In genomic region chr11:115155053-115155634, GRCm38 (mm10) we compare ENCODE assay signal across 16 mouse cellular contexts. TPM values are rescaled to one million over a fixed set of nuclear protein-coding genes. Genes with fewer than 3 reads are reported as not detected.
DNase-seq lines count a peak whose midpoint lies in the region; ATAC-seq and TF ChIP-seq lines count a peak whose summit lies in the region.
"Had no signal": no experiment of that assay in that cellular context is flagged by ENCODE, and none has a peak within 500 bp of the region (broad histone marks: within the 10 kb centered on the region; RNA-seq: fewer than 3 reads in every experiment).

No protein-coding gene starts in this region.

- H3K27me3 ChIP-seq in heart, postnatal 0 days (ENCODE audit: control insufficient read depth, insufficient read depth, low read length): peaks cover 38% of the 10 kb centered on the region
- H3K27me3 ChIP-seq in liver, embryonic 13.5 days: peaks cover 37% of the 10 kb centered on the region
- 0 out of 2 replicates have a peak, but pooled peaks cover 6% of the 10 kb centered on the region for H3K27me3 ChIP-seq in lung, postnatal 0 days (replicated peaks; ENCODE audit: insufficient read depth, low read length)

- peak overlapping the region; percentile 1; the same call in 1 of the 2 replicates for H3K4me2 ChIP-seq in heart, postnatal 0 days (ENCODE audit: low read depth, low read length)
- peak overlapping the region; percentile 58 for H3K4me2 ChIP-seq in liver, embryonic 13.5 days
- H3K4me2 ChIP-seq in lung, postnatal 0 days (replicated peaks; ENCODE audit: low read depth, low read length): no peak overlapping the region
- H3K4me2 ChIP-seq: hindbrain, embryonic 15.5 days; stomach, embryonic 15.5 days had no signal

- H3K9me3 ChIP-seq in heart, postnatal 0 days (replicated peaks; ENCODE audit: control insufficient read depth, low read length): no peaks in the 10 kb centered on the region
- H3K9me3 ChIP-seq in liver, embryonic 13.5 days (replicated peaks): no peaks in the 10 kb centered on the region
- H3K9me3 ChIP-seq in lung, postnatal 0 days (ENCODE audit: low read length): no peaks in the 10 kb centered on the region
- H3K9me3 ChIP-seq: heart, embryonic 15.5 days; kidney, embryonic 15.5 days; limb, embryonic 15.5 days; stomach, embryonic 15.5 days had no signal

- no peak for TF ChIP-seq CTCF in heart, postnatal 0 days (IDR thresholded peaks at IDR 0.05; ENCODE audit: low read depth)
- TF ChIP-seq CTCF in lung, postnatal 0 days (IDR thresholded peaks at IDR 0.05): no peak

- no peaks in the 10 kb centered on the region for H3K36me3 ChIP-seq in heart, postnatal 0 days (replicated peaks; ENCODE audit: control insufficient read depth, insufficient read depth, low read length)
- no peaks in the 10 kb centered on the region for H3K36me3 ChIP-seq in liver, embryonic 13.5 days
- H3K36me3 ChIP-seq in lung, postnatal 0 days (ENCODE audit: insufficient read depth, low read length): no peaks in the 10 kb centered on the region
- H3K36me3 ChIP-seq: heart, embryonic 15.5 days; hindbrain, embryonic 15.5 days; kidney, embryonic 15.5 days; limb, embryonic 15.5 days; midbrain, embryonic 12.5 days; stomach, embryonic 15.5 days had no signal

- no peak overlapping the region for H3K4me3 ChIP-seq in heart, postnatal 0 days (ENCODE audit: low read depth, low read length)
- H3K4me3 ChIP-seq in liver, embryonic 13.5 days (replicated peaks): no peak overlapping the region
- no peak overlapping the region for H3K4me3 ChIP-seq in lung, postnatal 0 days (ENCODE audit: low read depth, low read length)
- H3K4me3 ChIP-seq: hindbrain, embryonic 15.5 days; midbrain, embryonic 12.5 days had no signal

- no peak overlapping the region for H3K27ac ChIP-seq in heart, postnatal 0 days (ENCODE audit: low read depth)
- H3K27ac ChIP-seq in liver, embryonic 13.5 days: no peak overlapping the region
- no peak overlapping the region for H3K27ac ChIP-seq in lung, postnatal 0 days (ENCODE audit: low read length)
- H3K27ac ChIP-seq: heart, embryonic 15.5 days; hindbrain, embryonic 15.5 days; kidney, embryonic 15.5 days; limb, embryonic 15.5 days; midbrain, embryonic 12.5 days; stomach, embryonic 15.5 days had no signal

- ATAC-seq in heart, postnatal 0 days (ENCODE audit: insufficient read depth, low read depth): no peak
- ATAC-seq in liver, embryonic 13.5 days (ENCODE audit: low read depth): no peak
- no peak for ATAC-seq in lung, postnatal 0 days

- H3K4me1 ChIP-seq in heart, postnatal 0 days (ENCODE audit: control insufficient read depth, insufficient read depth): no peaks in the 10 kb centered on the region
- H3K4me1 ChIP-seq in liver, embryonic 13.5 days (replicated peaks): peaks cover 54% of the 10 kb centered on the region
- peaks cover 7% of the 10 kb centered on the region; the same call in 1 of the 2 replicates for H3K4me1 ChIP-seq in lung, postnatal 0 days (ENCODE audit: insufficient read depth, low read depth, low read length)

- intact Hi-C loops in heart, postnatal 10 days (cut with DNase I): no loop called here

- no peak overlapping the region for H3K9ac ChIP-seq in heart, postnatal 0 days (replicated peaks; ENCODE audit: low read depth, low read length)
- no peak overlapping the region for H3K9ac ChIP-seq in liver, embryonic 13.5 days
- H3K9ac ChIP-seq in lung, postnatal 0 days (replicated peaks; ENCODE audit: low read depth): no peak overlapping the region
- H3K9ac ChIP-seq: heart, embryonic 15.5 days; hindbrain, embryonic 15.5 days; kidney, embryonic 15.5 days; limb, embryonic 15.5 days; midbrain, embryonic 12.5 days; stomach, embryonic 15.5 days had no signal

- WGBS in heart, postnatal 0 days: 3% methylated on average over 5 of the region's 5 CpGs
- WGBS in liver, embryonic 13.5 days (ENCODE audit: insufficient replicate concordance): 3% methylated on average over 5 of the region's 5 CpGs
- 7% methylated on average over 5 of the region's 5 CpGs for WGBS in lung, postnatal 0 days

- no peak for DNase-seq in heart, postnatal 0 days (ENCODE audit: low spot score)
- no peak for DNase-seq in heart, postnatal 10 days
- DNase-seq in T-cell, adult 2 months (ENCODE audit: low spot score): peak; percentile 50
- no peak for DNase-seq in liver, embryonic 13.5 days
- DNase-seq in thymus, postnatal 25 days: peak; percentile 75
- DNase-seq in frontal cortex, postnatal 25 days (ENCODE audit: low spot score in 2 of 2): no peak
- no peak for DNase-seq in lung, postnatal 0 days (ENCODE audit: low spot score)
- DNase-seq: adrenal gland, postnatal 14 days; embryo, embryonic 11 days; right cerebral cortex, postnatal 25 days had no signal

- no peak for TF ChIP-seq EP300 in heart, postnatal 0 days (IDR thresholded peaks at IDR 0.05; ENCODE audit: low read depth)
- TF ChIP-seq EP300 in lung, postnatal 0 days (IDR thresholded peaks at IDR 0.05): no peak

RNA-seq across cellular contexts. Expression of gene Slc9a3r1, which starts 8.0 kb away (rescaled TPM):
- total RNA-seq in heart, postnatal 0 days (2014; rRNA removed; ENCODE audit: low replicate concordance): 11.3 and 13.6 TPM in 2 replicates
- polyA plus RNA-seq in heart, postnatal 0 days (2015; fragmentation: Nextera tagmentation; extraction: Ambion mirVana): 12.3 and 14.2 TPM in 2 replicates
- total RNA-seq in heart, postnatal 10 days (2021): 10 to 100 TPM; 11.9 to 17.4 TPM
- polyA plus RNA-seq in liver, embryonic 13.5 days (2015; fragmentation: Nextera tagmentation; extraction: Ambion mirVana): 59.8 and 69.9 TPM in 2 replicates
- polyA plus RNA-seq in lung, postnatal 0 days (2015; fragmentation: Nextera tagmentation; extraction: Ambion mirVana): 56.9 and 71.2 TPM in 2 replicates

RNA-seq across cellular contexts. Expression of gene Cd300lf, which starts 21.4 kb away (rescaled TPM):
- total RNA-seq in heart, postnatal 0 days (2014; rRNA removed; ENCODE audit: low replicate concordance): 0.15 and 3.3 TPM in 2 replicates
- polyA plus RNA-seq in heart, postnatal 0 days (2015; fragmentation: Nextera tagmentation; extraction: Ambion mirVana): 0.63 and 0.96 TPM in 2 replicates
- total RNA-seq in heart, postnatal 10 days (2021): under 1 TPM; 0.15 to 0.48 TPM
- polyA plus RNA-seq in liver, embryonic 13.5 days (2015; fragmentation: Nextera tagmentation; extraction: Ambion mirVana): 0.97 TPM in 2 replicates
- 12.7 and 13.1 TPM in 2 replicates for polyA plus RNA-seq in lung, postnatal 0 days (2015; fragmentation: Nextera tagmentation; extraction: Ambion mirVana)

RNA-seq across cellular contexts. Expression of gene Tmem104, which starts 32.1 kb away (rescaled TPM):
- total RNA-seq in heart, postnatal 0 days (2014; rRNA removed; ENCODE audit: low replicate concordance): 4.1 and 9.0 TPM in 2 replicates
- 6.0 and 6.4 TPM in 2 replicates for polyA plus RNA-seq in heart, postnatal 0 days (2015; fragmentation: Nextera tagmentation; extraction: Ambion mirVana)
- 10 to 100 TPM; 10.9 TPM for total RNA-seq in heart, postnatal 10 days (2021)
- polyA plus RNA-seq in liver, embryonic 13.5 days (2015; fragmentation: Nextera tagmentation; extraction: Ambion mirVana): 5.1 and 6.8 TPM in 2 replicates
- polyA plus RNA-seq in lung, postnatal 0 days (2015; fragmentation: Nextera tagmentation; extraction: Ambion mirVana): 9.6 and 10.5 TPM in 2 replicates

RNA-seq across cellular contexts. Expression of gene Nat9, which starts 32.5 kb away (rescaled TPM):
- total RNA-seq in heart, postnatal 0 days (2014; rRNA removed; ENCODE audit: low replicate concordance): 7.7 and 8.0 TPM in 2 replicates
- 21.1 and 21.6 TPM in 2 replicates for polyA plus RNA-seq in heart, postnatal 0 days (2015; fragmentation: Nextera tagmentation; extraction: Ambion mirVana)
- total RNA-seq in heart, postnatal 10 days (2021): 10 to 100 TPM; 14.8 to 19.9 TPM
- polyA plus RNA-seq in liver, embryonic 13.5 days (2015; fragmentation: Nextera tagmentation; extraction: Ambion mirVana): 11.9 and 13.3 TPM in 2 replicates
- polyA plus RNA-seq in lung, postnatal 0 days (2015; fragmentation: Nextera tagmentation; extraction: Ambion mirVana): 30.3 and 30.8 TPM in 2 replicates

Comparison
In these comparisons a context has a peak if more than half of its experiments do, and no peak if none do; other contexts are left out.
1. DNase-seq: peak in T-cell, adult 2 months (single experiment) and thymus, postnatal 25 days (single experiment); none in heart, postnatal 0 days (single experiment), heart, postnatal 10 days (0 of 2), liver, embryonic 13.5 days (single experiment), frontal cortex, postnatal 25 days (0 of 2) and lung, postnatal 0 days (single experiment).